Mouse (Mus musculus) lung, embryonic 15.5 days (tissue): ENCODE data around the gene Sinhcaf. TPM values are rescaled to one million over a fixed set of nuclear protein-coding genes. Genes with fewer than 3 reads are reported as not detected.
"Not testable (repeated sequence)": the region's sequence is repeated elsewhere in the genome, so short reads cannot be mapped to it uniquely, and the experiment has no call there.

Source experiments
- ATAC-seq: fragments of 200-750 bp; cut with Nextera tagmentation; 2 replicates; pipeline ENCODE4 v1.8.0; 2017; ENCODE audit warnings: moderate number of reproducible peaks, borderline replicate concordance; ENCODE audit not compliant: low FRiP score, low TSS enrichment; ENCODE audit errors: extremely low read depth
- H3K27ac ChIP-seq: fragments of 300-500 bp; sonication (generic); 2 replicates; pipeline ENCODE4 v1.5.1; 2015; ENCODE audit warnings: moderate library complexity, mild to moderate bottlenecking, inconsistent platforms
- H3K27me3 ChIP-seq: fragments of 300-500 bp; sonication (generic); 2 replicates; pipeline ENCODE4 v1.6.1; 2015; ENCODE audit warnings: inconsistent platforms
- H3K36me3 ChIP-seq: fragments of 300-500 bp; sonication (generic); 2 replicates; pipeline ENCODE4 v1.6.1; 2015; ENCODE audit warnings: inconsistent platforms
- H3K4me1 ChIP-seq: fragments of 300-500 bp; sonication (generic); 2 replicates; pipeline ENCODE4 v1.6.1; 2015; ENCODE audit warnings: inconsistent platforms
- H3K4me2 ChIP-seq: fragments of 300-500 bp; sonication (generic); 2 replicates; pipeline ENCODE4 v1.6.1; 2015; ENCODE audit warnings: inconsistent platforms, mild to moderate bottlenecking, moderate library complexity
- H3K4me3 ChIP-seq: fragments of 300-500 bp; sonication (generic); 2 replicates; pipeline ENCODE4 v1.5.1; 2015; ENCODE audit warnings: mild to moderate bottlenecking, inconsistent platforms
- H3K9ac ChIP-seq: fragments of 300-500 bp; sonication (generic); 2 replicates; pipeline ENCODE4 v1.6.1; 2015; ENCODE audit warnings: inconsistent platforms
- H3K9me3 ChIP-seq: fragments of 300-500 bp; sonication (generic); 2 replicates; pipeline ENCODE4 v1.6.1; 2016; ENCODE audit warnings: inconsistent platforms
- WGBS: fragments of 180-500 bp; shearing (Covaris S2); methylation state at CpG from one replicate; pipeline ENCODE4 v1.1.7; 2015; 5-methylcytosine and 5-hydroxymethylcytosine counted together
- polyA plus RNA-seq: library from polyadenylated mRNA; unstranded; fragments of >200 nt; fragmentation: Nextera tagmentation; extraction: Ambion mirVana; gene quantifications from 2 replicates; pipeline ENCODE4 v1.2.1, GENCODE M21; 2015

Gene Sinhcaf
- polyA plus RNA-seq, 1 experiment from 2014 or later = 113 TPM

DNA sequence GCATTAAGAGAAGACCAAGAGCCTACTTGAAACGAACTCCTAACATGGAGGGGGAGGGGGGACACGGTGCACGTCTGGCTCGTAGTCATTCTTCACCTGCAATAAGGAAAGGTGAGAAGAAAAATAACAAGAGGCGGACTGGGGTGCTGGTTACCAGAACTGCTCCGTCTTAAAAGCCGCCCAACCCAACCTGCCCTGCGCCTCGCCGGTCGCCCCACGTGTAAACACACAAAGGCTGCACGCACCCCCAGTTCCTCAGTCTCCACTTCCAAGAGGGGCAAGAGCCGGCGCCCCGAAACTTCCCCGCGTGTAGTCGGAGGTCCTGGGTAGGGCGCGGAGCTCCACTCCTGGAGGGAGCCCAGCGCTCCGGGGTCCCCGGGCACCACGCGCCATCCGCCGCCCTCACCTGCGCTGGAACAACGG lies 1.9 kb downstream of the Sinhcaf start:
- H3K9me3 ChIP-seq = no peaks in the 10 kb centered on the region

DNA sequence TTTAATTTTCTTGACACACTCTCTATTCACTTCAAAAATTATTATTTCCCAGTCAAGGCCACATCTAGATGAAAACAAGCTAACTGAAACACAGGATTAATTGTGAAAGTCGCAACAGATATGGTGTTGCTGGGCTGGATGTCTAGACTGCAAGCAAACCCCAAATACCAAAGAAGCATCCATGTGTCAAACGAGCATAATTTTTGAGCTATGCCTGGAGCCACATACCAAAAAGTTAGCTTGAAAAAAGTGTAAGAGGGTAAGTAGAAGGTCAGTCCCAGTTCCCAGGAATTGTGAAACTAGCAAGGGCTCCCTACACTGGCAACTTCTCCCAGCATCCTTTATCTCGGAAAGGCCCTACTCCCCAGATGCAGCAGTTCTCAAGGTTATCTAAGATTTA lies 2.6 kb downstream of the Sinhcaf start:
- Histone ChIP-seq H3K36me3 (0 out of 2 replicates have a peak, but pooled peaks cover 7% of the 10 kb centered on the region), H3K9me3 (no peaks in the 10 kb centered on the region), H3K9ac (peak overlapping the region; percentile 86; the same call in 1 of the 2 replicates), H3K27ac (0 out of 2 replicates have a peak overlapping the region, but pooled peaks have one; percentile 95), H3K4me1 (peaks cover 30% of the 10 kb centered on the region), H3K27me3 (no peaks in the 10 kb centered on the region), H3K4me3 (peak overlapping the region; percentile 69), H3K4me2 (peak overlapping the region; percentile 81)
- WGBS = 15% methylated on average over 3 of the region's 3 CpGs
- no peak for ATAC-seq

More for the DNA sequence above, 1.9 kb downstream of the Sinhcaf start:
- peak; percentile 5 for ATAC-seq
- H3K4me1 ChIP-seq = peaks cover 28% of the 10 kb centered on the region
- WGBS = 0% methylated on average over 30 of the region's 30 CpGs
- peak overlapping the region; percentile 69 for H3K4me3 ChIP-seq
- H3K9ac ChIP-seq = peak overlapping the region; percentile 86
- H3K36me3 ChIP-seq = 0 out of 2 replicates have a peak, but pooled peaks cover 7% of the 10 kb centered on the region
- H3K27me3 ChIP-seq = no peaks in the 10 kb centered on the region
- H3K27ac ChIP-seq = peak overlapping the region; percentile 95
- peak overlapping the region; percentile 81 for H3K4me2 ChIP-seq

GRCm38 (mm10) chr6:148942406-148942805 lies 3.9 kb downstream of the Sinhcaf start:
- no peak overlapping the region for H3K4me2 ChIP-seq
- H3K4me1 ChIP-seq = peaks cover 37% of the 10 kb centered on the region
- 67% methylated on average over 4 of the region's 4 CpGs for WGBS
- no peaks in the 10 kb centered on the region for H3K9me3 ChIP-seq
- no peak overlapping the region for H3K4me3 ChIP-seq
- no peaks in the 10 kb centered on the region for H3K27me3 ChIP-seq
- 0 out of 2 replicates have a peak, but pooled peaks cover 7% of the 10 kb centered on the region for H3K36me3 ChIP-seq
- ATAC-seq = no peak
- no peak overlapping the region for H3K9ac ChIP-seq
- H3K27ac ChIP-seq = no peak overlapping the region

GRCm38 (mm10) chr6:148941880-148942279 lies 4.4 kb downstream of the Sinhcaf start:
- peaks cover 32% of the 10 kb centered on the region for H3K4me1 ChIP-seq
- H3K36me3 ChIP-seq = 0 out of 2 replicates have a peak, but pooled peaks cover 7% of the 10 kb centered on the region
- no peak overlapping the region for H3K4me2 ChIP-seq
- H3K4me3 ChIP-seq = no peak overlapping the region
- no peak overlapping the region for H3K9ac ChIP-seq
- ATAC-seq = no peak
- H3K27ac ChIP-seq = no peak overlapping the region
- no peaks in the 10 kb centered on the region for H3K27me3 ChIP-seq
- H3K9me3 ChIP-seq = no peaks in the 10 kb centered on the region
- 56% methylated on average over 5 of the region's 5 CpGs for WGBS

DNA sequence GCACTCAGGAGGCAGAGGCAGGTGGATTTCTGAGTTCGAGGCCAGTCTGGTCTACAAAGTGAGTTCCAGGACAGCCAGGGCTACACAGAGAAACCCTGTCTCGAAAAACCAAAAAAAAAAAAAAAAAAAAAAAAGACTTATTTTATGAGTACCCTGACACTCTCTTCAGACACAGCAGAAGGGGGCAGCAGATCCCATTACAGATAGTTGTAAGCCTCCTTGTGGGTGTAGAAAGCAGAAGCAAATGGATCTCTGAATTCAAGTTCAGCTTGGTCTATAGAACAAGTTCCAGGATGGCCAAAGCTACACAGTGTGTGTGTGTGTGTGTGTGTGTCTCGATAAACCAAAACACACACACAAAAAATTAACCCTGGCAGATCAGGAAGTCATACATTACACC lies 5.9 kb downstream of the Sinhcaf start:
- 67% methylated on average over 2 of the region's 3 CpGs for WGBS

DNA sequence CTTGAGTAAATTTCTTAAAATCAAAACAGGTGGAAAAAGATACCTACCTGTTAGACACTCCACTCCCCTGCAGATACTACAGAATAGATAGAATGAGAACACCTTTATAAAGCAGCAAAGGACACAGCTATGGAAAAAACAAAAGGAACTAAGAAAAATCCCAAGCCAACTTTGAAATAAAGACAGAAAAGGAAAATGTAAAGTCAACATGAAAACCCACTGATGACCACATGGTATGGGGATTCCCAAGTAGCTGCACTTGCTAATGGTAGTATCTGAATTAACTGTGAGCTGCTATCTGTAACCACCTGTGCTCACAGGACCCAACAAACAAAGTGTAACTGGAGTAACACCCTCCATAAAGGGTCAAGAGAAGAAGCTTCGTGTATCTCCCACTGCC lies 8.6 kb downstream of the Sinhcaf start:
- Histone ChIP-seq H3K4me2 (no peak overlapping the region), H3K9ac (no peak overlapping the region), H3K27ac (no peak overlapping the region), H3K36me3 (peaks cover 12% of the 10 kb centered on the region; the same call in 1 of the 2 replicates), H3K4me1 (peaks cover 30% of the 10 kb centered on the region), H3K4me3 (no peak overlapping the region), H3K27me3 (no peaks in the 10 kb centered on the region), H3K9me3 (no peaks in the 10 kb centered on the region)
- WGBS = 21% methylated on average over 1 of the region's 1 CpGs
- ATAC-seq = no peak

More for the DNA sequence above, 5.9 kb downstream of the Sinhcaf start:
- not testable (repeated sequence) for H3K36me3 ChIP-seq, H3K27ac ChIP-seq, H3K4me3 ChIP-seq, H3K9ac ChIP-seq, H3K4me2 ChIP-seq, ATAC-seq, H3K27me3 ChIP-seq, H3K9me3 ChIP-seq
- peaks cover 36% of the 10 kb centered on the region for H3K4me1 ChIP-seq

DNA sequence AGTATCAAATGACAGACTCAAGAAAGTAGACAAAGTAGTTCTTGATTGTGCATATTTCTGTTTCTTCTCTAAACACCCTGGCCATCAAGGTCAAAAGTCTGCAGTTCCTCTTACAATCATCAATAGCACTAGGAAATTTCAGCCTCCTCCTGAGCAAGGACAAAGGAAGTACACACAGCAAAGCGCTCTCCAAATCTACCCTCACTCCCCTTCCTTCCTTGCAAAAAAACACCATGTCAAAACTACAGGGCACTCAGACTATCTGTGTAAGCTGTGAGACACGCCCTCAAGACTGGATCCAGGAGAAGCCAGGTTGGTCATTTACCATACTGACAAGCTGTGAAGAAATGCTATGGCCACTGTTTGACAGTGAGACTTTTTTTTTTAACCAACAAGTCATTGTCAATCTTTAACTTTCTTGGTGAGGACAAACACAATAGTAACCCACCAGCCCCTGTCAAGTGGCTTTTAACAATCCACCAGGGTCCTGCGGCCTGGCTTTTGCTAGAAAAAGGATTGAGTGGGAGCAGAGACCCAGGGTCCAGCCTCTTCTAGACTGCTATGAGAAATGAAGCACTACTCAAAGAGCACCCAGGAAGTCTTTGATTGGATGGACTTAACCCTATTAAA lies 11.2 kb downstream of the Sinhcaf start:
- Histone ChIP-seq H3K36me3 (peaks cover 31% of the 10 kb centered on the region), H3K9ac (no peak overlapping the region), H3K4me3 (no peak overlapping the region), H3K4me1 (peaks cover 20% of the 10 kb centered on the region; the same call in 1 of the 2 replicates), H3K27me3 (no peaks in the 10 kb centered on the region), H3K27ac (no peak overlapping the region), H3K9me3 (no peaks in the 10 kb centered on the region), H3K4me2 (no peak overlapping the region)
- no peak for ATAC-seq
- 39% methylated on average over 3 of the region's 3 CpGs for WGBS

GRCm38 (mm10) chr6:148931281-148931680 lies 15.0 kb downstream of the Sinhcaf start:
- no peak overlapping the region for H3K4me2 ChIP-seq
- peaks cover 59% of the 10 kb centered on the region for H3K36me3 ChIP-seq
- WGBS = 75% methylated on average over 6 of the region's 6 CpGs
- H3K27ac ChIP-seq = no peak overlapping the region
- no peaks in the 10 kb centered on the region for H3K9me3 ChIP-seq
- no peak overlapping the region for H3K9ac ChIP-seq
- peaks cover 10% of the 10 kb centered on the region; the same call in 1 of the 2 replicates for H3K4me1 ChIP-seq
- no peaks in the 10 kb centered on the region for H3K27me3 ChIP-seq
- no peak overlapping the region for H3K4me3 ChIP-seq
- ATAC-seq = no peak

- Histone ChIP-seq H3K4me2 (no peak overlapping the region), H3K27ac (no peak overlapping the region), H3K4me1 (no peaks in the 10 kb centered on the region), H3K36me3 (peaks cover 22% of the 10 kb centered on the region), H3K4me3 (no peak overlapping the region), H3K27me3 (no peaks in the 10 kb centered on the region), H3K9ac (no peak overlapping the region), H3K9me3 (no peaks in the 10 kb centered on the region)
- no peak for ATAC-seq
Measured at GRCm38 (mm10) chr6:148918841-148919398, 27.3 kb downstream of the Sinhcaf start.

- no peak for ATAC-seq
- WGBS = 53% methylated on average over 1 of the region's 1 CpGs
- Histone ChIP-seq H3K27me3 (no peaks in the 10 kb centered on the region), H3K36me3 (peaks cover 15% of the 10 kb centered on the region), H3K4me2 (no peak overlapping the region), H3K9me3 (no peaks in the 10 kb centered on the region), H3K27ac (no peak overlapping the region), H3K9ac (no peak overlapping the region), H3K4me3 (no peak overlapping the region), H3K4me1 (no peaks in the 10 kb centered on the region)
Measured at GRCm38 (mm10) chr6:148917672-148918071, 28.6 kb downstream of the Sinhcaf start.

DNA sequence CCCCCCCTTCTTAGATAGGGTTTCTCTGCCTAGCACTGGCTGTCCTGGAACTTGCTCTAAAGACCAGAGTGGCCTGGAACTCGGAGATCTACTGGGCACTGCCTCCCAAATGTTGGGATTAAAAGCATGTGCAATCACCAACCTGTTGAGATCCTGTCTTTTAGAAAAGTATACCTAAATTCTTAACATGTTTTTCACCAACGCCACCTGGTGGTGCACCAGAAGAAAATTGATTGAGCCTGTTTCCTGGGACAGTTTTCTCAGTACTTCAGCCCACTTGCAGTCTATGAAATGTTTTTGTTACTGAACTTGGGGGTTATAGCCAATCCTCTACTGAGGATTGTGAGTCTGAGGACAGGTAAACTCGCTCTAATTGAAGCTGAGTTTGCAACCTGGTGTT lies 29.4 kb downstream of the Sinhcaf start:
- no peak overlapping the region for H3K4me2 ChIP-seq
- WGBS = 41% methylated on average over 3 of the region's 3 CpGs

DNA sequence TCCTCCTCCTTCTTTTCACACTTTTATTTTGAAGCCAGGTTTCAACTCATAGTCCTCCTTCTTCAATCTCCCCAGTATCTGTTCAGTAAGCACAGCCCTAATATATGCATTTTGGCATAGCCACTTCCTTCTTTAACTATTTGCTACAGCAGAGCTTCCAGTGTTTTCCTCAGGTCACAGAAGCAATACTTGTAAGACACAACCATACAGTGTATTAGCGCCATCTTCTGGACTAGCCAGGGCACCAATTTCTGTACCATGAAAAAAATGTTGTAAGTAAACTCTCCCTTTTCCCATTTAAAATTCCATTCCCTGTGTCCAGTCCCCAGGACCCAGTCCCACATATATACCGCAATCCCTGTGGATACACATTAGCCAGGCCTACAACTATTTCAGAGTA lies 32.3 kb downstream of the Sinhcaf start:
- Histone ChIP-seq H3K4me2 (no peak overlapping the region), H3K4me3 (no peak overlapping the region), H3K27me3 (no peaks in the 10 kb centered on the region), H3K36me3 (no peaks in the 10 kb centered on the region), H3K9ac (no peak overlapping the region), H3K4me1 (no peaks in the 10 kb centered on the region), H3K9me3 (no peaks in the 10 kb centered on the region), H3K27ac (no peak overlapping the region)
- 3% methylated on average over 2 of the region's 2 CpGs for WGBS
- peak; percentile 42; the same call in 1 of the 2 replicates for ATAC-seq

More for the DNA sequence above, 29.4 kb downstream of the Sinhcaf start:
- H3K4me1 ChIP-seq = no peaks in the 10 kb centered on the region
- no peak for ATAC-seq
- no peak overlapping the region for H3K4me3 ChIP-seq
- no peak overlapping the region for H3K9ac ChIP-seq
- peaks cover 15% of the 10 kb centered on the region for H3K36me3 ChIP-seq
- H3K9me3 ChIP-seq = no peaks in the 10 kb centered on the region
- no peaks in the 10 kb centered on the region for H3K27me3 ChIP-seq
- H3K27ac ChIP-seq = no peak overlapping the region
